Mouse (Mus musculus): ENCODE data around the gene Xpo5.

- no peak for TF ChIP-seq CTCF (IDR thresholded peaks at IDR 0.05; ENCODE audit: borderline replicate concordance, control insufficient read depth, extremely low read depth, insufficient read depth, low read length, poor library complexity)
- TF ChIP-seq POLR2A (IDR thresholded peaks at IDR 0.05; ENCODE audit: control insufficient read depth, extremely low read depth, insufficient read depth, low read length, poor library complexity) = no peak
Measured at GRCm38 (mm10) chr17:46262201-46262694, 59.7 kb downstream of the Xpo5 start.

All from thymus, adult 2 months (tissue).